Mouse (Mus musculus) gastrocnemius, adult 2 months (tissue): ENCODE results near the gene Flywch1. TPM values are rescaled to one million over a fixed set of nuclear protein-coding genes. Genes with fewer than 3 reads are reported as not detected.

Source experiments
- DNase-seq: peaks from one replicate; pipeline ENCODE4 v3.0.0; 2022
- H3K27ac ChIP-seq: fragments of 200-600 bp; 2 replicates; pipeline ENCODE4 v1.8.1; 2022; ENCODE audit warnings: mild to moderate bottlenecking
- H3K4me3 ChIP-seq: fragments of 200-600 bp; 2 replicates; pipeline ENCODE4 v1.8.1; 2022; ENCODE audit warnings: mild to moderate bottlenecking, moderate library complexity
- CTCF ChIP-seq: fragments of 200-600 bp; IDR thresholded peaks from 2 replicates; pipeline ENCODE4 v1.8.1; 2022; ENCODE audit warnings: antibody characterized with exemption, mild to moderate bottlenecking, moderate library complexity
- intact Hi-C: fragments of 180-260 bp; cut with DNase I; formaldehyde crosslinking; loops from one replicate; pipeline ENCODE4 v1.15.1; 2025
- total RNA-seq, 2 experiments: library from RNA; stranded (reverse); gene quantifications; 2 replicates each; pipeline ENCODE4 v1.2.3; 2021

Flywch1 gene
- total RNA-seq, 2 experiments from 2014 or later: 43.3 to 50.4 TPM

DNA sequence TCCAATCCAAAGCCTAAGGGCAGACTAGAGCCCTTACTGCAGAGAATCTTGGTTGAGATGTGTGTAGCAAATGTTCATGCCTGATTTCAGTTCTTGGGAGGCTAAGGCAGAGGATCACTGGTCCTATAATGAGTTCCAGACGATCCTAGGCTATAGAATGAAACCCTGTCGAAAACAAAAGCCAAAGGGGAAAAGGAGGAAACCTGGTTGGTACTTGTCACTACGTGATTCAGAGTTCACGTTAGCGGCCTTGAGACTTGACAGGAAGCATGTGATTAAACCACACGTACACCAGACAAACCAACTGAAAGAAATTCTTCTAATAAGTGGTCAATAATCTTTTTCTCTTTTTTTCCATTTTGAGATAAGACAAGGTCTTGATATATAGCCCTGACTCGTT is 25.9 kb upstream of the Flywch1 start:
- intact Hi-C loops: no loop called here
- TF ChIP-seq CTCF: no peak
- Histone ChIP-seq H3K27ac (no peak overlapping the region), H3K4me3 (no peak overlapping the region)
- DNase-seq: no peak

DNA sequence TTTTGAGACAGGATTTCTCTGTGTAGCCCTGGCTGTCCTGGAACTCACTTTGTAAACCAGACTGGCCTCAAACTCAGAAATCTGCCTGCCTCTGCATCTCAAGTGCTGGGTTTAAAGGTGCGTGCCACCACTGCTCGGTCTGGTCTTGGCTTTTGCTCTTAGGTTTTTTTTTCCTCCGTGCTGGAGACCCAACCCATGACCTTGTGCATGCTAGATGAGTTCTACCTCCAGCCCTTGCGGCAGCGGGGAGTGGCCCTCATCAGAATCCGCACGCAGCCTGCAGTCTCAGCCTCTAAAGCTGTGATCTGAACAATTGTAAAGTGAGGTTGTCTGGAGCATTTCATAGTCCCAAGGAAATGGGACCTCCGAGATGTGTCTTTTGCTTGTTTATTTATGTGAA is 23.9 kb upstream of the Flywch1 start:
- TF ChIP-seq CTCF: no peak
- H3K27ac ChIP-seq: no peak overlapping the region
- intact Hi-C loops: no loop called here
- H3K4me3 ChIP-seq: no peak overlapping the region
- no peak for DNase-seq

DNA sequence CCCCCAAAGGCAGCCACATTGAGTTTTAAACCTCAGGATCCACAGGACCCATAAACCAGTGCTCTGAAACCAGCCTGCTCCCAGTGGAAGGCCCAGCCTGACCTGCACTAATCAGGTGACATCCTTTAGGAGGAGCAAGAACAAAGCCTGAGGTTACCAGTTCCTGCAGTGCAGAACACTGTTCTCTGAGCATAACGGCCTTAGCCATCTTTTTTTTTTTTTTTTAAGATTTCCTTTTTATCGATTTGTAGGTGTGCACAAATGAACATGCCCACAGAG is 19.6 kb upstream of the Flywch1 start:
- DNase-seq: no peak
- Histone ChIP-seq H3K27ac (peak overlapping the region; percentile 85), H3K4me3 (peak overlapping the region; percentile 73)
- intact Hi-C loops: loop anchor here (5.0 kb wide), 1 partner anchor 41 kb away; no protein-coding TSS in a partner anchor
- no peak for TF ChIP-seq CTCF

DNA sequence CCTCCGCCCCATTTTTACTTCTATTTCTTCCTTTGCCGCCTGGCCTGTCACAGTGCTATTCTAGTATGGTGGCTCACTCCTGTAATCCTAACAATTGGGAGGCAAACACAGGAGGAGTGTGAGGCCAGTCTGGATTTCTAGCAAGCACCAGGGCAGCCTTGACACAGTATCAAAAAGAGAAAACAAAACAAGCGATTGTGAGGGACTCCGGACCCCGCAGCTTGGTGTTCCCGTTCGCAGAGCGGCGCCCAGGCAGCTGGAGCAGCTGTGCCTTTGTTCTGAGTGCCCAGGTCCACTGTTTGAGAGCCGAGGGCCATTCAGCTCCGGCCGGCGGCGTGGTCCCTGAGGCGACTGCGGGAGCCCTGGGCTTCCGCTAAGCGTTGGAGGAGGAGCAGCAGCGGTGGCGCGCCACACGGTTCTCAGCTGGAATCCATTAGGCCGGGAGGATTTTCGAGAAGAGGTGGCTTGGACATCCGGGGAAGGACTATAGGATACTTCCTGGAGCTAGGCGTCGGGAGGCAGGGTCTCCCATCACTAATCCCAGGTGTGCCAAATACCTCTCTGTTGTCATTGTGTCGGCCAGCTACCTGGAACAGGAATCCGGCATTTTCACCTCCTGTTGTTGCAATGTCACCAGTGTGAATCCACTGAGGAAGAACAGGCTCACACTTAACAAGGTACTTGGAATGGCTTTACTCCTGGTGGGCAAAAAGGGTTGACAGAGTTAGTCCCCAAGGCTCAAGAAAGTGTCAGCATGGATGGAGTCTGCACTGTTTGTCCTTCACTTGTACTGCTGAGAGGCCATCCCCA is 19.1 kb upstream of the Flywch1 start, which contains the start of gene Srrm2:
Srrm2 (plus strand) TSS at position 264 of the 810 bp plus-strand sequence.
- TF ChIP-seq CTCF: no peak
- Histone ChIP-seq H3K27ac (peak within 1 kb of the TSS; percentile 85), H3K4me3 (peak within 1 kb of the TSS; percentile 73)
- intact Hi-C loops: loop anchor here (5.0 kb wide), 1 partner anchor 42 kb away; no protein-coding TSS in a partner anchor
- peak; percentile 71 for DNase-seq

DNA sequence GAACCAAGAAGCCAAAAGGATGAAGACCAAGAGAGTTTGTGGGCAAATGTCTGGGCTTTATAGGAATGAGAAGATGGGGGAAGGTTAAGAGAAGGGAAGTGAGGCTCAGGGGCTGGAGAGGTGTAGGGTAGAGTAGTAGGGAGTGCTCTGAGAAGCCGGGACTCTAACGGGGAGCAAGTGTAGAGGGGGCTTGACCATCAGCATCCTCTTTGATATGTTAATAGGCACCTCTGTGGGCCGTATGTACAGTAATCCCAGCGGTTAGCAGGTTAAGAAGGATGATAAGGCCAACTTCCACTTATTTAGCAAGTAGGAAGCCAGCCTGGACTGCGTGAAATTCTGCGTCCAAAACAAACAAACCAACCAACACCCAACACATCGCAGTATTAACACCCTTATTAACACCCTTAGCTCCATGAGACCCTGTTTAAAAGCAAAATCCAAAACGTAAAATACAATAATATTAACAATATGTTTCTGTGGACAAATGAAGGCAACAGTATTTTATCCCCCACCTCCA is 18.4 kb upstream of the Flywch1 start:
- Histone ChIP-seq H3K27ac (peak overlapping the region; percentile 85), H3K4me3 (peak overlapping the region; percentile 73)
- TF ChIP-seq CTCF: no peak
- intact Hi-C loops: loop anchor here (5.0 kb wide), 1 partner anchor 42 kb away; no protein-coding TSS in a partner anchor
- no peak for DNase-seq

DNA sequence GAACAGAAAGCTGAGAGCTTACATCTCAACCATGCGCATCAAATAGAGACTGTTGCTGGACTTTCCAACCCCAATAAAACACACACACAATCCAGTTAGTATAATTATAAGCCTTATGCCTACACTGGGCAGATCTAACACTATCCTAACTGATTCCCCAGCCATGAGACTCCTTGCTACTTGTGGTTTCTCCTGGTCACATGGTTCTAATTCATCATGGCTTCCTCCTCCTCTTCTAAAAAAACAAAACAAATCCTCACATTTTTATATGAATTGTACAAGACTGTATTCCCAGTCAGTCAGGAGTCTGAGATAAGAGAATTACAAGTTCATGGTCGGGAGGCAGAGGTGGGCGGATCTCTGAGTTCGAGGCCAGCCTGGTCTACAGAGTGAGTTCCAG is 17.6 kb upstream of the Flywch1 start:
- Histone ChIP-seq H3K4me3 (no peak overlapping the region), H3K27ac (no peak overlapping the region)
- intact Hi-C loops: no loop called here
- DNase-seq: no peak
- TF ChIP-seq CTCF: no peak

DNA sequence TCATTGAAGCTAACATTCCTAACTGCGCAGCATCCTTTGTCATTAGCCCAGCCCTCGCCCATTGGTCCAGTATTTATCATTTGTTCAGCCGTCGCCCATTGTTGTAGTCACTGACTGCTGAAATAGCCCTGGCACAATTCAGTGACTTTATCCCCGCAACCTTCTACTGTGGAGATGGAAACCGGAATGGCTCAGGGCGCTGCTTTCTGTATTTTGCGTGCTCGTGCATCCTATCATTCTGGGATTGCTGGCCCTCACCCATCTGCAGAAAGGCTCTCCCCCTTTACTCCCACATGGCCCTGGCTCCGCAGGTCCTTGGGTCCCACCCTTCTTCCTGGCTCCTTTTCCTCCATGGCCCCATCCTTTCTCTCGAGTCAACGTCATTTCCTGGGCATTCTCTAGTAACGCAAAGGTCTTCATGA is 15.1 kb upstream of the Flywch1 start:
- Histone ChIP-seq H3K27ac (peak overlapping the region; percentile 56), H3K4me3 (peak overlapping the region; percentile 72)
- TF ChIP-seq CTCF: no peak
- intact Hi-C loops: no loop called here
- no peak for DNase-seq

DNA sequence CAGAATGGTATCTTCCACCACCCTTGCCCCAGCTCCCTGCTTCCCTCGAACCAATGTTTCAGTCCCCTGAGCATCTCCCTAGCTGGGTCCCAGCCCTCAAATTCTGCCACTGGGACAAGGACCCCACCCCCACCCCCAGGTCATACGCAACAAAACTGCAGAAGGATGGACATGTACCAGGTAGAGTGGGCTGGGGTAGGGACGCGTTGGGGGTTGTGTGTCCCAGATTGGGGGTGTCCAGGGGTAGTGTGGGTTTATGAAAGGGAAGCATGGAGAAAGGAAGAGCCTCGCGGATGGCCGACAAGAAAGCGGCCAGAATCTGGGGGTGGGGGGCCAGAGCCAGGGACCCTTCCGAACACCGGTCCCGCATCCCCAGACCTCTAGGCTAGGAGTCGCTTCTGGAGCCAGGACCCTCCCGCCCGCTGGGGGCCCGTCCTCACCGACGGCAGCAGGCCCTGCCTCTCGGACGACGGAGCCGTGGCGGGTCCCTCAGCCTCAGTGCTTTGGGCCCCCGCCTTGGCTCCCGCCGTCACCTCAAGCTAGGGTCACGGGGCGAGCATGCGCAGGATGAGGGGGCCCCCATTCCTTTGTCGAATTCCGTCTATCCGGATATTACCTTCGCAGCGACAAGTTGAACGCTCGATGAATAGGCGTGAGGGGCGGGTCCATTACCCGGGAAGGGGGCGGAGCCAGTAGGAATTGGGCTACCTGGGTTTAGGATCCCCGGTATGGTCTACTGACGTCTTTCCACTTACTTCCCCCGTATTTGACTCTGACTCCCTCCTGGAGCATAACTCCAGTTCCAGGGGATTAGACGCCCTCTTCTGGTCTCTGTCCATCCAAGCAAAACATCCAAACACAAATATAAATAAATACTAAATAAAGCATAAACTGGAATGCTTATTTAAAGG is 14.4 kb upstream of the Flywch1 start, which contains the start of gene Flywch2:
Flywch2 (minus strand) TSS at position 521 of the 911 bp plus-strand sequence.
- TF ChIP-seq CTCF: peak; percentile 32; the same call in 1 of the 2 replicates
- intact Hi-C loops: no loop called here
- Histone ChIP-seq H3K27ac (peak within 1 kb of the TSS; percentile 56), H3K4me3 (peak within 1 kb of the TSS; percentile 72)
- peak; percentile 68 for DNase-seq

DNA sequence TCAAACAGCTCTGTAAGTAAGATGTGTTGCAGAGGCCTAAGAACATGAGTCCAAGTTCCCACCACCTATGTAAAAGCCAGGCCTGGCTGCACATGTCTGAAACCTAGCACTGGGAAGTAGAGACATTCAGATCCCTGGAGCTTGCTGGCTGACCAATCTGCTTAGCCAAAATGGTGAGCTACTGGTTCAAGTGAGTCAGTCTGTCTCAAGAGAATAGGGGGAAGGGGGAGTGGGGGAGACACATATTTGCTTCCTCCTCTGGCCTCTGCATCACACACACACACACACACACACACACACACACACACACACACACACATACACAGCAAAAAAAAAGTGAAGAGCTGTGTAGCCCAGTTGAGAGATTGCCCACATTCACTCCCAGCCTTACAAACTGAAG is 11.9 kb upstream of the Flywch1 start:
- DNase-seq: no peak
- no peak overlapping the region for H3K4me3 ChIP-seq
- intact Hi-C loops: no loop called here
- H3K27ac ChIP-seq: no peak overlapping the region
- no peak for TF ChIP-seq CTCF

DNA sequence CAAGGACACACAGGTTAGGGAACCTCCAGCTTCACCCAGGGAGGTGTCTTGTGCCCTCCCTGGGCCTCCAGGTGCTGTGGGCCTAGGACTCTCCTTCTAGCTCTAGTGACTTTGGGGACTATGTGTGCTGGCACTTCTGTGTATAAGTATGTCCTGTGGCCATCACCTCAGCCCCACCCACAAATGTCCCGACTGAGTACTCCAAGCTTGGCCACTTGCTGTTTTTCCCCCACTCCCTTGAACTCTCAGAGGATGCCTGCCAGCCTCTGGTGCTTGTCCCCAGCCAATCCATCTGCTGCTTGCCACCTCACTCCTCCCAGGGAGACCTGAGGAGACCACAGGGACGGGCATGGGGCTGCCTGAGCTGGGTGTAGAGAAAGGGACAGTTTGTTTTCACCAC is 7.0 kb upstream of the Flywch1 start:
- TF ChIP-seq CTCF: no peak
- no peak overlapping the region for H3K27ac ChIP-seq
- intact Hi-C loops: no loop called here
- no peak overlapping the region for H3K4me3 ChIP-seq
- DNase-seq: no peak

DNA sequence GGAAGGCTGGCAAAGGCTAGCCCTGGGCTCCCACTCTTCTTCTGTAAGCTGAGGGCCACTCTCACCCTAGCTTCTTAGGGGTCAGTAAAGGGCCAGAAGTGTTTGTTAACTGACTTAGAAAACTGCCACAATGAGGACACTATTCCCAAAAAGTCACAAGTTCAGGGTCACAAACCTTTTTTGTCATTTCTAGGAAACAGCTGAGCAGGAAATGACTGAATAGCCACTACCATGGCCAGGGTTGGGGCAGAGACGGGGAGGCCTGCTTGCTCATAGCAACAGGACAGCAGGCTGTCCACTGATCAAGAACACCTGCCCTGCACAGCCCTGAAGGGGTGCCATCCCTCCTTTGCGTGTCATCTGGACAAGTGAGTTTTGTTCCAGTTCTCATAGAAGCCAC is 5.7 kb upstream of the Flywch1 start:
- Histone ChIP-seq H3K4me3 (no peak overlapping the region), H3K27ac (no peak overlapping the region)
- no peak for DNase-seq
- intact Hi-C loops: no loop called here
- no peak for TF ChIP-seq CTCF

DNA sequence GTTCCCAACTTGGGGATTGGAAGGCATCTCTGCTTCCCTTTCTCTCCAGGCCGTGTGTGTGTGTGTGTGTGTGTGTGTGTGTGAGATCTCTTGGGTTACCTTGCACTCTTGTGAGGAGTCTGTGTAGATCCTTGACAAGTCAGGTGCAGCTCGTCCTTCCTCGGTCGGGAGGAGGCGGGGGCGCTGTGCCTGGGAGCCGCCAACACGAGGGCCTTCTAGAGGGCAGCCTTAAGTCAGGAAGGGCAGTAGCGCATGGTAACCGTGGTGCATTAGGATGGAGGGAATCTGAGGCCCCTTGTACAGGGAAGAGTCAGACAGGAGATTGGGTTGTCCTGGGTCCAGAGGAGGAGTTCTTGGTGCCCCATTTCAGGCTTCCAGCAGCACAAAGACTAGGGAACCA is 4.8 kb upstream of the Flywch1 start:
- no peak for DNase-seq
- intact Hi-C loops: no loop called here
- H3K27ac ChIP-seq: no peak overlapping the region
- TF ChIP-seq CTCF: no peak
- no peak overlapping the region for H3K4me3 ChIP-seq

DNA sequence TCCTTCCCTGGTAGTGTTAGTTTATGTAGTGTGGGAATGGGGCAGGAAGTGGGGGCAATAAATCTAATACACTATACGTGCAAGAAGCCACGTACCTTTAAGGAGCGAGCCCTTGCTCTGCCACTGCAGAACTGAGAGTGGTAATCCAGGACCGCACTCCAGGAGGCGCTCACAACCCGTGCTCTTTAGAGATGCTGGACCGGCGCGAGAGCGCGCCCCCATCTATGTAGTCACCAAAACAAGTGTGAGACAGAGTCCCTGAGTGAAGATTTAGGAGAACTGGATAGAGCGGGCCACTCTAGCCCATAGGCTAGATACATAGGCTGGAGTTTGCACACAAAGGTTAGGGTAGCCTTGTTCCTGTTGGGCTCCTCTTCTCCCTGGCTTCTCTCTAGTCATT is 2.7 kb upstream of the Flywch1 start:
- H3K4me3 ChIP-seq: no peak overlapping the region
- DNase-seq: peak; percentile 85
- H3K27ac ChIP-seq: no peak overlapping the region
- intact Hi-C loops: loop anchor here (2.0 to 5.0 kb wide), 2 partner anchors 71 to 188 kb away; partner anchors contain the start of gene Prss41
- peak; percentile 93 for TF ChIP-seq CTCF
